Mouse (Mus musculus): ENCODE data around the gene Coro2b. TPM values are rescaled to one million over a fixed set of nuclear protein-coding genes. Genes with fewer than 3 reads are reported as not detected.

Coro2b gene
- polyA plus RNA-seq, 1 experiment from 2014 or later: 6.2 TPM

DNA sequence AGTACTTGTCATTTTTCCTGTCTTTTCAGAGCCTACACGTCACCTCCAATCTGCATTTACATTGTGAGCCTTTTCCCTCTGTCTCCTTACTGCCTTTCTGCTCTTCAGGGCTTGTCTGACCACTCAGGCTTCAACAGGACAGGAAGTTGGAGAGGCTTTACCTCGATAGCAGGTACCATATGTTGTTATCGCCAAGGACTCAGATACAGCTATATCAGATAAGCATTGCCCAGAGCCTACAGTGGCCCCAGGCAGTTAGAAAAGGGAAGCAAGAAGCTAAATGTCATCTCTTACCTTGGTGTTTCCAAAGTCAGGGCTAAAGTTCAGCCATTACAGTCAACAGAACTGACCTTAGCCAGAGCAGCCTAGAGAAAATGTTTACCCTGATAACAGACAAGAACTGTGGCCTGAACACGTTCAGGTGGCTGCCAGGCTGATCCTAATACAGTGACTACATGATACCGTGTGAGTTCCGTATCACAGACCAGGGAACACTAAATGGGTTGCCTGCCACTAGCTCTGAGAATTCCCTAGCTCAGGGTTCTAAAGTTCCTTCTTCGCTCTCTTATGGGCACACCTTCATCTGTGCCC lies 130.3 kb downstream of the Coro2b start:
- Histone ChIP-seq H3K4me1 (peaks cover under 1% of the 10 kb centered on the region), H3K27me3 (ENCODE audit: low read depth, poor library complexity, severe bottlenecking) (no peaks in the 10 kb centered on the region), H3K9me3 (replicated peaks) (no peaks in the 10 kb centered on the region), H3K4me3 (no peak overlapping the region), H3K36me3 (no peaks in the 10 kb centered on the region), H3K27ac (no peak overlapping the region)
- no peak for DNase-seq (ENCODE audit: low spot score)
- WGBS: 88% methylated on average over 7 of the region's 7 CpGs

DNA sequence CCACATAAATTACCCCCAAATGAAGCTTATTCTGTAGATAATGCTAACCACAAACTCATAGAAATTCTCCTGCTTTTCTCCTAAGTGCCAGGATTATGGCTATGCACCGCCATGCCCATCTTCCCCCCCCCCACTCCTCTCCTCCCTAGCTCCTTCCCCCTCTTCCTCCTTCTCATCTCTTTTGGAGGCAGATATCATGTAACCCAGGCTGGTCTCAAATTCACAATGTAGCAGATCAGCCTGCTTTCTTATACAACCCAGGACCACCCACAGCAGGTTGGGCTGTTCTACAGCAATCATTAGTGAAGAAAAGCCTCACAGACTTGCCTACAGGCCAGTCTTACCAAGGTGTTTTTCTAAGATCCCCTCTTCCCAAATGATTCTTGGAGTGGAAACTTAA lies 135.3 kb downstream of the Coro2b start:
- H3K27me3 ChIP-seq (ENCODE audit: low read depth, poor library complexity, severe bottlenecking): no peaks in the 10 kb centered on the region
- WGBS: 70% methylated on average over 1 of the region's 1 CpGs
- peaks cover 7% of the 10 kb centered on the region for H3K4me1 ChIP-seq
- H3K4me3 ChIP-seq: no peak overlapping the region
- no peaks in the 10 kb centered on the region for H3K36me3 ChIP-seq
- DNase-seq (ENCODE audit: low spot score): no peak
- H3K27ac ChIP-seq: no peak overlapping the region
- H3K9me3 ChIP-seq (replicated peaks): no peaks in the 10 kb centered on the region

DNA sequence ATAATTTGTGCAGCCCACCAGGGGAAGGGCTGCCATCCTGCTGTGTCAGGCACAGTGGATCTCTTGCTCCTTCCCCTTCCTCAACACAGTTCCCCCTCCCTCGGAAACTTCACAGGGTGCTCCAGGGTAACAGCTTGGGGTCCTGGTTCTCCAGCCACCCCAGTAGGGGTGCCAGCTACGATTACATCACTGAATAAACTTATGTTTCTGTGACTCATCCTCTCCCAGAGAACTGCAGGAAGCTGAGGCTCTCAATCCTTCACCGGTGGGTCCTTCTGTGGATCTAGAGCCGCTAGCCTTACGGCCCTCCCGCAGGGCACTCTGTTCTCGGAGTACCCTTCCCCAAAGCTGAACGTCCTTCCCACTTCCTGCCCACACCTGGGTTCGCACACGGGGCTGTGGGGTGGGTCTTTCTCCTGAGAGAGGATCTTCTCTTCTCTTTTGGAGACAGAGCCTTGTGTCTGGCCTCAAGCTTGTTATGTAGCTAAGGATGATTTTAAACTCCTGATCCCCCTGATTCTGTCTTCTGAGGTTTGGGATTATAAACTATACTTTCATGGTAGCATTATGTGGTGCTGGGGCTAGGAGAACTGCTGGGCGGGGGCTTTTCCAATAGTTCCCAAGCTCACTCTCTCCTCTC lies 136.2 kb downstream of the Coro2b start:
- H3K9me3 ChIP-seq (replicated peaks): no peaks in the 10 kb centered on the region
- no peak overlapping the region for H3K4me3 ChIP-seq
- no peaks in the 10 kb centered on the region for H3K27me3 ChIP-seq (ENCODE audit: low read depth, poor library complexity, severe bottlenecking)
- DNase-seq (ENCODE audit: low spot score): no peak
- 60% methylated on average over 11 of the region's 11 CpGs for WGBS
- H3K27ac ChIP-seq: no peak overlapping the region
- H3K4me1 ChIP-seq: peaks cover 7% of the 10 kb centered on the region
- H3K36me3 ChIP-seq: no peaks in the 10 kb centered on the region

DNA sequence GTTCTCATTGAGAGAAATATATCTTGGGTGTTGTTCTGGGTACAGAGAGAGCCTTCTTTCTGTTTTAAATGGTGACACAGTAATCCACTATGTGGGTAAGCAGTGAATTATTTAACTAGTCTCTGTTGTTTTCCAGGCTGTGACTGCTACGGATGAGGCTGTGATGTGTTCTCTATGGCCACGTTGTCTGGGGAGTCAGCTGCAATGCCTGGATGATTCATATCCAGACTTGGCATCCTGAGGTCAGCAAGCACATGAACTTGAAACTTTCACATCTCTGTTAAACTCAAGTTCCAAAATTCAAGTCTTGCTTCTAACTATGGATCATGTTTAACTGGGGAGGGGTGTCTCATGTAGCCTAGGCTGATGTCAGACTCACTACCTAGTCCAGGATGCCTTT lies 142.7 kb downstream of the Coro2b start:
- Histone ChIP-seq H3K27me3 (ENCODE audit: low read depth, poor library complexity, severe bottlenecking) (no peaks in the 10 kb centered on the region), H3K4me3 (no peak overlapping the region), H3K4me1 (no peaks in the 10 kb centered on the region), H3K27ac (no peak overlapping the region), H3K9me3 (replicated peaks) (no peaks in the 10 kb centered on the region), H3K36me3 (no peaks in the 10 kb centered on the region)
- 76% methylated on average over 2 of the region's 2 CpGs for WGBS
- DNase-seq (ENCODE audit: low spot score): no peak

DNA sequence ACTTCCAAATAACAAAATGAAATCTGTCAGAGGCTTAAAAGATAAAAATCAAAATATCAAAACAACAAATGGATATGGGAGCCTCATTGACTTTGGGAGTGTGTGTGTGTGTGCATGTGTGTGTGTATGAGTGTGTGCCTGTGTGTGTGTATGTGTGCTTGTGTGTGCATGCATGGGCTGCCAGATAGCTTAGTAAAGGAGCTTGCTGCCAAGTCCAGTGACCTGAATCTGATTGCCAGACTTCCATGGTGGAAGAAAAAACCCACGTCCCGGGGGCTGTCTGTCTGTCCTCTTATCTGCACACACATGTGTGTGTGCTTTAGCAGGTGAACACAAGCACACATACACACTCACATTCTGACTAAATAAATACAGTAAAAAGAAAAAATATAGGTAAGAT lies 143.3 kb downstream of the Coro2b start:
- DNase-seq (ENCODE audit: low spot score): no peak
- H3K4me1 ChIP-seq: no peaks in the 10 kb centered on the region

DNA sequence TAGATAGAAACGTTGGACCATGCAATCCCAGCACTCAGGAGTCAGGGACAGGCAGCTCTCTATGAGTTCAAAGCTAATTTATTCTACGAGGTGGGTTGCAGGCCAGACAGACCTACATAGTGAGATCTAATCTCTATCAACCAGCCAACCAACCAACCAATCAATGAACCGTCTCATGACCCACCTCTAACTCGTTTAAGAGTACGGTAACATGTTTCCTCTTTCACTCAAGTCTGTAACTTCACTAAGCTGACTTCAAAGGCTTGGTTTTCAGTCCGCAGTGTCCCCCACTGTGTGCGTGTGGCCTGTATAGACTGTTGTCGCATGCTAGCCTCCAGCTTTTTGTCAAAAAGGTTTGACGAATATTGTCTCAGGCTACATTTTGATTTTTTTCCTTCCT lies 147.1 kb downstream of the Coro2b start:
- no peaks in the 10 kb centered on the region for H3K9me3 ChIP-seq (replicated peaks)
- H3K27ac ChIP-seq: no peak overlapping the region
- H3K4me3 ChIP-seq: no peak overlapping the region
- H3K4me1 ChIP-seq: no peaks in the 10 kb centered on the region
- WGBS: 72% methylated on average over 9 of the region's 9 CpGs
- no peak for DNase-seq (ENCODE audit: low spot score)
- no peaks in the 10 kb centered on the region for H3K27me3 ChIP-seq (ENCODE audit: low read depth, poor library complexity, severe bottlenecking)
- H3K36me3 ChIP-seq: no peaks in the 10 kb centered on the region

More for the DNA sequence above, 143.3 kb downstream of the Coro2b start:
- no peak overlapping the region for H3K4me3 ChIP-seq
- no peak overlapping the region for H3K27ac ChIP-seq
- H3K27me3 ChIP-seq (ENCODE audit: low read depth, poor library complexity, severe bottlenecking): no peaks in the 10 kb centered on the region
- H3K9me3 ChIP-seq (replicated peaks): no peaks in the 10 kb centered on the region
- H3K36me3 ChIP-seq: no peaks in the 10 kb centered on the region
- WGBS: 88% methylated on average over 2 of the region's 2 CpGs

DNA sequence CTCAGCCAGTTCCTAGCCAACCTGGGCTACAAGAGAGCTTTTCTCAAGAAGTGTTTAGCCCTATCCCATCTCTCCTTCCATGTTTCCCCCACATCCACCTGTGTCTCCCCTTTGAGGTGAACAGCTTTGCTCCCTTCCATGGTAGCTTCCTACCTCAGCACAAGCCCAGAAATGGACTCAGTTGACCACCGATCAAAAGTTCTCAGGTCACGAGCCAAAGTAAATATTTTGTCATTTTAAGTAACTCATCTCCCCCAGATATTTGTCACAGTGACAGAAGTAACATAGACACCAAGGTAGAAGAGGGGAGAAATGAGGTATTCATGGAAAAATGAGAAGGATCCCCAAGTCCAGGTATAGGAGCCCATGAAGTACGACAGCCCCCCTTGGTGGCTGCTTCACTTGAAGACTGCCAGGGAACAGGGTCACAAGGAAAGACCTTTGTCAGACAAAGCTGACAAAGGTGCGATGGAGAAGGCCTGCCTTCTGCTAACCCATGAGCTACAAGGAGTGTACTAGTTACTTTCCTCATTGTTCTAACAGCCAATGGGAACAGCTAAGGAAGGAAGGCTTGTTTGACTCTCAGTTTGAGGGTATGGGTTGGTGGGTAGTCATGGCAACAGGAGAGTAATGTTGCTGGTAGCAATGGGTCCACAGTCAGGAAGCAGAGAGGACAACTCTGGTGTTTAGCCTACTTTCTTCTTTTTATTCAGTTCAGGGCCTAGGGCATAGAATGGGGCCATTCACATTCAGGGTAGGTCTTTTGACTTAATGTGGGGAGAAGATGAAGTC lies 150.9 kb downstream of the Coro2b start:
- no peak overlapping the region for H3K27ac ChIP-seq
- H3K4me1 ChIP-seq: 0 out of 2 replicates have a peak, but pooled peaks cover 4% of the 10 kb centered on the region
- WGBS: 91% methylated on average over 4 of the region's 4 CpGs
- no peaks in the 10 kb centered on the region for H3K27me3 ChIP-seq (ENCODE audit: low read depth, poor library complexity, severe bottlenecking)
- H3K36me3 ChIP-seq: no peaks in the 10 kb centered on the region
- no peak for DNase-seq (ENCODE audit: low spot score)
- no peak overlapping the region for H3K4me3 ChIP-seq
- H3K9me3 ChIP-seq (replicated peaks): no peaks in the 10 kb centered on the region

DNA sequence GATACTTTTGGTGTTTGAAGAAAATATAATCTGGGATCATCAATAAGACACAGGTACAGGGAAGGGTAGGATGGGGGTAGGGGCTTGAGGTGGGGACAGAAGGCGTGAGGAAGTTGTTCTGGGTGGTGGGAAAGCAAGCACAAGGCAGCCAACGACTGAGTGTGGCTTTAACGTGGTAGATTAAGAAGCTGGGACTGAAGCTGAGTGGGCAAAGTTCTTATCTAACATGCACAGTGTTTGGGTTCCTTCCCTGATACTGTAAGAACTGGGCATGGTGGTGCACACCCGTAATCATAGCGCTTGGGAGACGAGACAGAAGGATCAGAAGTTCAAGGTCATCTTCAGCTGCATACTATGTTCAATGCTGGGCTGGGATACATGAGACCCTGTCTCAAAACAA lies 151.8 kb downstream of the Coro2b start:
- no peak for DNase-seq (ENCODE audit: low spot score)
- H3K4me3 ChIP-seq: no peak overlapping the region
- 91% methylated on average over 6 of the region's 6 CpGs for WGBS
- 0 out of 2 replicates have a peak, but pooled peaks cover 4% of the 10 kb centered on the region for H3K4me1 ChIP-seq
- no peaks in the 10 kb centered on the region for H3K9me3 ChIP-seq (replicated peaks)
- peaks cover 8% of the 10 kb centered on the region for H3K36me3 ChIP-seq
- no peak overlapping the region for H3K27ac ChIP-seq
- no peaks in the 10 kb centered on the region for H3K27me3 ChIP-seq (ENCODE audit: low read depth, poor library complexity, severe bottlenecking)

DNA sequence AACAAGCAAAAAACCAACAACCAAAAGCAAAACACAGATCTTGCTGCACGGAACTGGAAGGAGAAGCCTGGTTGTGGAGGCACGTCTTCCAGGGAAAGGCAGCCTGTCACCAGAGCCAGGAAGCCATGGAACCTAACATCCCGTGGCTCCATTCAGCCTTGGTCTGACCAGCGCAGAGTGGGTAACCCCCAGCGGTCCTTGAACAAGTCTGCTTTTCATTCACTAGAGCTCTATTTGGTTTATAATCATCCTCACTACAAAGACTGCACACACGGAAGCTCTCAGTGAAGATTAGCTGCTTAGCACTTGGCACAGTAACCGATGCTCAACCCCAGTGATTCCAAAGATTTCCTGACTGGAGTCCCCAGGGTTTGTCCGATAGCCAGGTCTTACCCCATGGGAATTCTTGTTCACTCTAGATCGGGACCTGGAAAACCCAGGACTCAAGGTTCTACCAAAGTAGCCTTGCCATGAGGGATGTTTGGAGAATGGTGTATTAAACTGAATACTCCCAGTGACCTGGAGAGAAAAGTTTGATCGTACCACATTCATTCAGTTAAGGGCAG lies 154.2 kb downstream of the Coro2b start:
- 86% methylated on average over 10 of the region's 10 CpGs for WGBS
- Histone ChIP-seq H3K4me3 (no peak overlapping the region), H3K36me3 (peaks cover 30% of the 10 kb centered on the region), H3K4me1 (0 out of 2 replicates have a peak, but pooled peaks cover 4% of the 10 kb centered on the region), H3K27me3 (ENCODE audit: low read depth, poor library complexity, severe bottlenecking) (no peaks in the 10 kb centered on the region), H3K27ac (no peak overlapping the region), H3K9me3 (replicated peaks) (no peaks in the 10 kb centered on the region)
- no peak for DNase-seq (ENCODE audit: low spot score)

DNA sequence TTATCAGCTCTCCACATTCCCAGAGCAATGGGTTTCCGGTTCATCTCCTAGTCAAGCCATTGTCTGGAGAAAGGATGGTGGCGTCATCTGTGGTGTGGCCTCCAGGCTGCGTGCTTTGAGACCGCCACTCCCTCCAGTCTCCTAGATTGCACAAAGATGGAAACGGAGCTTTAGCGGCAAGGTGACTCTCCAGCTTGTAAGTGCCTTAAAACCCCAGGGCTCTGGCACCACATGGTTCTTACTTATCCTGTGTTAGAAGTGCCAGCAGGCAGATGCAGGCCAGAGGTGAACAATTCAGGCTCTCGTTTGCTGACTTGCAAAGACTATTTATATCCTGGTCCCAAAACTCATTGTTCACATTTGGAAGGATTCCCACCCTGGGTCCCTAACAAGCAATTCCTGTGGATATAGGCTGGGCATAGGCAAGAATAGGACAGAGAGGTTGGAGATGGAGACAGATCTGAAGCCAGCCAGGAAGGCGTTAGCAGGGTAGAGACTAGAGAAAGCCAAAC lies 155.4 kb downstream of the Coro2b start:
- no peaks in the 10 kb centered on the region for H3K9me3 ChIP-seq (replicated peaks)
- WGBS: 71% methylated on average over 8 of the region's 8 CpGs
- H3K4me3 ChIP-seq: no peak overlapping the region
- no peaks in the 10 kb centered on the region for H3K27me3 ChIP-seq (ENCODE audit: low read depth, poor library complexity, severe bottlenecking)
- H3K4me1 ChIP-seq: 0 out of 2 replicates have a peak, but pooled peaks cover 4% of the 10 kb centered on the region
- DNase-seq (ENCODE audit: low spot score): no peak
- H3K27ac ChIP-seq: no peak overlapping the region
- peaks cover 42% of the 10 kb centered on the region for H3K36me3 ChIP-seq

DNA sequence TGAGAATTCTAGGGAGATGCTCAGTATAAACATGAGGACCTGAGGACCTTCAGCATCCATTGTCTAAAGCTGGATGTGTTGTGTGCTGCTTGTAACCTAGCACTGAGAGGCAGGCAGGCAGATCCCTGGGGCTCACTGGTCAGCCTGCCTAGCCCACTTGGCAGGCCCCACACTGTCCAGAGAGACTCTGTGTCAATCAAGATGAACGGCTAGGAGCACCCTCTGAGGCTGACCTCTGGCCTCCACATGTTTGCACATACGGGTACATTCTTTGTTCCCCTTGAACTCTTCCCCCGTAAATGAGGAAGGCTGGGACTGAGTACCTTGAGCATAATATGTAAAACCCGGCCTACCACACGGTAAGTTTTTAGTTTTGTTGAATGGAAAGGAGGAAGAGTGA lies 156.5 kb downstream of the Coro2b start:
- H3K27ac ChIP-seq: no peak overlapping the region

DNA sequence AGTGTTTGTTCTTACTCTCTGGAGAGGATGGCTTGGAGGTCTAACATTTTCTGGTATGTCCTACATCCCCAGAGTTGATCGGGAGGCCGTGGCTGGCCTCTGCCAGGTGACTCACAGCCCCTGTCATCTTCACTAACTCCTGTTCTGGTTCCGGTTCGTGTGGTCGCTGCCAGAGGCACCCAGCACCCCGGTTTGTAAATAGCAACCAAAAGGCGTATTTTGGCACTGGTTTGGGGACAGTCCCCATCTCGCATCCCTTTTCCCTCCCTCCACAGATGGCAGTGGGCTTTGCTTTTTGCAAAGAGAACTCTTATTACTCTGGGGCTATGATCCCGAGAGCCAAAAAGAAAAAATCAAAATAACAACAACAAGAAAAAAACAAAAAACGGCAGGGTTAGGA lies 158.9 kb downstream of the Coro2b start:
- no peak overlapping the region for H3K4me3 ChIP-seq
- no peak for DNase-seq (ENCODE audit: low spot score)
- no peak overlapping the region for H3K27ac ChIP-seq
- H3K36me3 ChIP-seq: peaks cover 77% of the 10 kb centered on the region
- no peaks in the 10 kb centered on the region for H3K9me3 ChIP-seq (replicated peaks)
- H3K4me1 ChIP-seq: peaks cover 16% of the 10 kb centered on the region
- 95% methylated on average over 10 of the region's 10 CpGs for WGBS
- no peaks in the 10 kb centered on the region for H3K27me3 ChIP-seq (ENCODE audit: low read depth, poor library complexity, severe bottlenecking)

More for the DNA sequence above, 156.5 kb downstream of the Coro2b start:
- peaks cover 53% of the 10 kb centered on the region for H3K36me3 ChIP-seq
- H3K27me3 ChIP-seq (ENCODE audit: low read depth, poor library complexity, severe bottlenecking): no peaks in the 10 kb centered on the region
- H3K4me1 ChIP-seq: 0 out of 2 replicates have a peak, but pooled peaks cover 4% of the 10 kb centered on the region
- DNase-seq (ENCODE audit: low spot score): no peak
- 72% methylated on average over 5 of the region's 5 CpGs for WGBS
- H3K9me3 ChIP-seq (replicated peaks): no peaks in the 10 kb centered on the region
- H3K4me3 ChIP-seq: no peak overlapping the region

DNA sequence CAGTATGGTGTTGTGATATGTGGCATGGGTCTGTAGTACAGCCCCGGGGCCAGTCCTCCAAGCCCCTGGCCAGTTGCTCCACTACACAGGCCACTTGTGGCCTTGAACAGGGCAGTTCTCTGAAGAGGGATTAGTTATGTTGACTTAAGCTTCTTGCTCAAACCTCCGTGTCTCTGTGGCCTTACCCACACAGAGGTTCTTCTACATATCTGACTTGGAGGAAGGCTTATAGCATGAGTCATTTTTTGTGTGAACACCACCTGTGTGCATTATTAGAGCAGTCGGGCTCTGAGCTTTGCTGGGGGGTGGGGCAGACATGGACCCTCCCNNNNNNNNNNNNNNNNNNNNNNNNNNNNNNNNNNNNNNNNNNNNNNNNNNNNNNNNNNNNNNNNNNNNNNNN lies 162.6 kb downstream of the Coro2b start:
- H3K36me3 ChIP-seq: peaks cover 96% of the 10 kb centered on the region
- H3K27ac ChIP-seq: no peak overlapping the region
- H3K9me3 ChIP-seq (replicated peaks): no peaks in the 10 kb centered on the region
- WGBS: 86% methylated on average over 3 of the region's 3 CpGs
- H3K27me3 ChIP-seq (ENCODE audit: low read depth, poor library complexity, severe bottlenecking): no peaks in the 10 kb centered on the region
- no peak for DNase-seq (ENCODE audit: low spot score)
- H3K4me3 ChIP-seq: no peak overlapping the region
- peaks cover 38% of the 10 kb centered on the region for H3K4me1 ChIP-seq

Data from limb, embryonic 10.5 days (tissue).